In the genomic region with DNA sequence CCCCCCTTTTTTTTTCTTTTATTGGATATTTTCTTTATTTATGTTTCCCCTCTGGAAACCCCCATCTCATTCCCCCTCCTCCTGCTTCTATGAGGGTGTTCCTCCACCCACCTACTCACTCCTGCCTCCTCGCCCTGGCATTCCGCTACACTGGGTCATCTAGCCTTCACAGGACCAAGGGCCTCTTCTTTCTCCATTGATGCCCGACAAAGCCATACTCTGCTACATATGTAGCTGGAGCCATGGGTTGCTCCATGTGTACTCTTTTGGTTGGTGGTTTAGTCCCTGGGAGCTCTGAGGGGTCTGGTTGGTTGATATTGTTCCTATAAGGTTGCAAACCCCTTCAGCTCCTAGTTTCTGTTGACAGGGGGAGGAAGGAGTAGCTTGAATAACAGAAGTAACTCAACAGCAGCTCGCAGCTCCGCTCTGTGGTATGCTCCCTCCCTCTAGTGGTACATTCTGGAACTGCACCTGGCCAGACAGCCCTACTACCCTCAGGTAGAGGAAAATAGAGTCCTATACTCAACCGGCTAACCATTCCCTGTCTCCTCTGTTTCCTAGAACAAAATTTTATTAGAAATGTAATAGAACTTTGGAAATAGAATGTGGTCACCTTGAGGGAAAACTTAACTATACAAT, we compare ENCODE assay signal across 7 mouse cellular contexts. TPM values are rescaled to one million over a fixed set of nuclear protein-coding genes. Genes with fewer than 3 reads are reported as not detected.
A peak's percentile ranks its signal among the peaks of the same experiment; 100 is the strongest.
DNase-seq lines count a peak whose midpoint lies in the region; ATAC-seq and TF ChIP-seq lines count a peak whose summit lies in the region.

No protein-coding gene starts in this region.

- DNase-seq in adrenal gland, adult (ENCODE audit: inconsistent age in 2 of 2, low spot score in 1 of 2) = peak; percentile 72 to 93
- DNase-seq in gastrocnemius, postnatal 14 days = peak; percentile 78
- peak; percentile 81 to 89 for DNase-seq in left cerebral cortex, postnatal 14 days (ENCODE audit: low spot score in 2 of 2)
- peak; percentile 97 for DNase-seq in midbrain, embryonic 11.5 days (ENCODE audit: low spot score, missing footprints)
- DNase-seq in skeletal muscle tissue, adult 2 months (ENCODE audit: low read depth, low spot score) = peak; percentile 41

- no peak for TF ChIP-seq POLR2A in cortical plate, adult 2 months (IDR thresholded peaks at IDR 0.05; ENCODE audit: extremely low read depth, insufficient read depth, low read length)

- no peaks in the 10 kb centered on the region for H3K9me3 ChIP-seq in intestine, embryonic 16.5 days (ENCODE audit: control insufficient read depth, low read length)
- H3K9me3 ChIP-seq in midbrain, embryonic 11.5 days (ENCODE audit: control insufficient read depth, low read length) = no peaks in the 10 kb centered on the region

- 50% methylated on average over 6 of the region's 6 CpGs for WGBS in intestine, embryonic 16.5 days
- WGBS in midbrain, embryonic 11.5 days = 54% methylated on average over 6 of the region's 6 CpGs

- H3K27ac ChIP-seq in cortical plate, adult 2 months (ENCODE audit: insufficient read depth, low read length) = no peak overlapping the region
- H3K27ac ChIP-seq in intestine, embryonic 16.5 days (ENCODE audit: low read length) = no peak overlapping the region
- H3K27ac ChIP-seq in midbrain, embryonic 11.5 days (ENCODE audit: low read depth, low read length) = no peak overlapping the region

- intact Hi-C loops in gastrocnemius, postnatal 14 days (cut with DNase I; ENCODE audit: low total_unique reads) = no loop called here
- intact Hi-C loops in left cerebral cortex, postnatal 14 days (cut with DNase I) = loop anchor here (10.0 kb wide), 1 partner anchor 234 kb away; a partner anchor contains a TSS

- no peaks in the 10 kb centered on the region for H3K36me3 ChIP-seq in intestine, embryonic 16.5 days (ENCODE audit: control insufficient read depth, insufficient read depth, low read length)
- no peaks in the 10 kb centered on the region for H3K36me3 ChIP-seq in midbrain, embryonic 11.5 days (ENCODE audit: control insufficient read depth, insufficient read depth, low read length)

- H3K4me2 ChIP-seq in intestine, embryonic 16.5 days (ENCODE audit: low read depth, low read length) = no peak overlapping the region
- H3K4me2 ChIP-seq in midbrain, embryonic 11.5 days = no peak overlapping the region

- ATAC-seq in intestine, embryonic 16.5 days = peak; percentile 83
- ATAC-seq in midbrain, embryonic 11.5 days (ENCODE audit: low FRiP score) = peak; percentile 92

- no peaks in the 10 kb centered on the region for H3K27me3 ChIP-seq in intestine, embryonic 16.5 days (replicated peaks; ENCODE audit: control insufficient read depth, insufficient read depth, low read length)
- H3K27me3 ChIP-seq in midbrain, embryonic 11.5 days (ENCODE audit: control insufficient read depth, insufficient read depth, low read length) = no peaks in the 10 kb centered on the region

- peak; percentile 99 for TF ChIP-seq CTCF in cortical plate, adult 2 months (IDR thresholded peaks at IDR 0.05; ENCODE audit: extremely low read depth, insufficient read depth, low read length)

- no peaks in the 10 kb centered on the region for H3K4me1 ChIP-seq in cortical plate, adult 2 months (ENCODE audit: control insufficient read depth, insufficient read depth, low read length)
- no peaks in the 10 kb centered on the region for H3K4me1 ChIP-seq in intestine, embryonic 16.5 days (ENCODE audit: control insufficient read depth, insufficient read depth, low read length)
- no peaks in the 10 kb centered on the region for H3K4me1 ChIP-seq in midbrain, embryonic 11.5 days (ENCODE audit: control insufficient read depth, insufficient read depth, low read length)

- no peak overlapping the region for H3K4me3 ChIP-seq in cortical plate, adult 2 months (ENCODE audit: insufficient read depth, low read length)
- H3K4me3 ChIP-seq in intestine, embryonic 16.5 days (ENCODE audit: low read length) = no peak overlapping the region
- no peak overlapping the region for H3K4me3 ChIP-seq in midbrain, embryonic 11.5 days (ENCODE audit: low read depth, low read length)

- H3K9ac ChIP-seq in intestine, embryonic 16.5 days (ENCODE audit: low read depth, low read length) = no peak overlapping the region
- H3K9ac ChIP-seq in midbrain, embryonic 11.5 days (ENCODE audit: low read length) = no peak overlapping the region

RNA-seq across cellular contexts. Expression of a gene that starts 38.2 kb away (rescaled TPM):
- 80.5 and 83.2 TPM in 2 replicates for polyA plus RNA-seq in cortical plate, adult 2 months (2012; rRNA removed)
- 10 to 100 TPM; 24.2 to 27.2 TPM for total RNA-seq in gastrocnemius, postnatal 14 days (2021)
- 32.3 and 32.6 TPM in 2 replicates for polyA plus RNA-seq in intestine, embryonic 16.5 days (2015; fragmentation: Nextera tagmentation; extraction: Ambion mirVana)
- total RNA-seq in left cerebral cortex, postnatal 14 days (2021) = 100 to 1,000 TPM; 222 to 223 TPM
- polyA plus RNA-seq in midbrain, embryonic 11.5 days (2014; fragmentation: Nextera tagmentation; extraction: Ambion mirVana) = 130 and 147 TPM in 2 replicates

Comparison
In these comparisons a context has a peak if more than half of its experiments do, and no peak if none do; other contexts are left out.
1. DNase-seq: peak in every context shown above with its lines; median percentile 97 in midbrain, embryonic 11.5 days; 85 in left cerebral cortex, postnatal 14 days; 82 in adrenal gland, adult; 78 in gastrocnemius, postnatal 14 days; 41 in skeletal muscle tissue, adult 2 months.